Mouse (Mus musculus): ENCODE results near the gene Yod1.

The Yod1 gene

GRCm38 (mm10) chr1:130717291-130717871, at the start of gene Yod1:
Gene Yod1 (plus strand): TSS chr1:130717327.
- DNase-seq (ENCODE audit: low read depth, low spot score), result peak; percentile 91

DNA sequence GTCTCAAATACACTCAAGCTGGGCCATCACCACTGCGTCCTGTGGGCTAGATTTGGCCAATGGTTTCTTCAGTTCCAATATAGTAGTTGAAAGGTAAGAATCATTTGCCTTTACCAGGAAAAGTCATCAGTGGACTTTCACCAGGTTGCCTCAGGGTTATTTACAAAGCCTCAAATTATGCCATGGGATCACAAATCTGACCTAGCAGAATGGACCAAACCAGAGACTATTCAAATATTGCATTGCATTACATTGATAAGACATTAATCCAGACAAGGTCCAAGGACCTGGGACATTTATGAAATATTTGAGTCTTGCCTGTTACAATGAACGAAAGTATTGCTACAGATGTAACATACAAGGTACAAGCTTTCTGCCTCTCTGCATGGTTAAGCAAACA, 38.6 kb upstream of the Yod1 start:
- DNase-seq (ENCODE audit: low read depth, low spot score), result no peak

DNA sequence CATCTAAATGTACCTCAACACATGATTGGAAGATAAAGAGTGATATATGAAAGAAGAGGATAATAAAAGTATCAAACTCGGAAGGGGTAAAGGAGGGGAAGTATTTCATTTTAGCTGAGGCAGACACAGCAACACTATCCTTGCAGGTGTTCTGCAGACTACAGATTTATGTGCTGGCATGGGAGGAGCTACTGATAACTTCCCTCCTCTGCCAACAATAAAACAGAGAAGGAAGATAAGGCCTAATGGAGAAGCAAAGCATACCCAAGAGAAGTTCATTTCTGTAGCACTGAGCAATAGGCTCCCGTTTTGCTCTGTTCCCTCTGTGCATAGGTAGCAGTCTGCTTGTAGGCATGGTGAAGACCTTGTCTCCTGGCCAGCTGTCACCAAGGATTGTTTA, 36.1 kb upstream of the Yod1 start:
- DNase-seq (ENCODE audit: low read depth, low spot score), result no peak

GRCm38 (mm10) chr1:130681656-130682413, 35.3 kb upstream of the Yod1 start:
- peak; percentile 4 for DNase-seq (ENCODE audit: low read depth, low spot score)

DNA sequence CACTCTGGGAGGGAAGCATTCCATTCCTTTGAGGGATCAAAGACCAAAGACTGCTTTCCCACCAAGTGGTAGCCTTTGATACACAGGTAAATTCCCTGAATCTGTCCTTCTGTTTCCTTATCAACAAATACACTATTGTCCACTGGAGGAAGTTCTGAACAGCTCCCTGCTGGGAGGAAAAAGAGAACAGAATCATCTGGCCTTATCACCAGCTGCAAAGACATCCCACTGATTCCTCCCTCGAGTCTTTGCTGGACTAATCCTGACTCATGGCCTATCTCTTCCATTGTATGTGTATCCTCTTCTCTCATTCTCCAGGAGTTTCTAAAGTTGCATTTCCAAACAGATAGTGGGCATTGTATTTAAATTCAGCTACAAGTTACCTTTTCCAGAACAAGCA, 33.2 kb upstream of the Yod1 start:
- DNase-seq (ENCODE audit: low read depth, low spot score), result no peak

GRCm38 (mm10) chr1:130698601-130699000, 18.5 kb upstream of the Yod1 start:
- DNase-seq (ENCODE audit: low read depth, low spot score), result no peak

DNA sequence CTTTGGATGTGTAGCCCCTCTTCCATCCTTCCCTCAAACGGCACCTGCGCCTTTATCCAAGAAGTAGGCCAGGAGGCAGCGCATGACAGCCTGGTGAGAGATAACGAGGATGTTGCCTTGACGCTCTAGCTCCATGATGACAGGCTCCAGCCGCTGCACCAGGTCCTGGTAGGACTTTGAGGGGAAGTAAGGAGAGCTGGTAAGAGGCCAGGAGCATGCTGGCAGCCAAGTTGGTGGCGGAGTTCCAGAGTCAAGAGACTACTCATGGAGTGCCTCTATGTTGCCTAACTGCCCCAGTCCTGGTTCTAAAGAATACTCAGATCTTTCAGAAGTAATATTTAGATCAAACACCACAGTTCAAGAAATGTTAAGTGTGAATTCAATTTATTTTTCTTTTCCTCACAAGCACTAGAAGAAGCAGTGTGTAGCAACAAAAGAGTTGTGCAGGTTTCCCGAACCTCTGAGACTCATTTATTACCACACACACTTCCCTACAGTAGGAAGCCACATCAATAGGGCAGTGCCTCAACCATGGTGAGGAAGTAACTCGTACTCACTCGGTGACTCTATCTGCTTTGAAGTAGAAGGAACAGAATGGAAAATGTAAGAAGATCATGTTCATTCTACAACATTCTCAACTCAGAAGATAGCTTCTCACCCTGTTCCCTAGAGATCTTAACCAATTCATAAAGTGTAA, 17.0 kb upstream of the Yod1 start:
- DNase-seq (ENCODE audit: low read depth, low spot score), result no peak

DNA sequence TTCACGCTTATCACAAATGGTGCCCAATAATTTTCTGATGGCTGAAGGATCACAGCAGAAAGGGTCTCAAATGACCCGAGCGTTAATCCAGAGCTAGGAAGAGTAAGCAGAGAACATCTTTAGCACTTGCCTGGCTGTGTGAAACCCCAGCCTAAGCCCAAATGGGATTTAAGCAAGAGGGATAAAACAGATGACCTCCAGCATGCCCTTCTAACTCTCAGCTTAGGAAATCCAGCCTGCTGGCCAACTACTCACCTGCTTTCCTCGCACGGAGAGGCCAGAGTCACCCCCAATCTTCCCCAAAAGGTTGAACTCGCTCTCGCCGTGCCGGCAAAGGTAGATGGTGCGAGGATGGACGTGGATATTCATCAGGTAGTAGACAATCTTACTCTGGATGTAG, 15.2 kb upstream of the Yod1 start:
- no peak for DNase-seq (ENCODE audit: low read depth, low spot score)

GRCm38 (mm10) chr1:130703613-130704012, 13.5 kb upstream of the Yod1 start:
- no peak for DNase-seq (ENCODE audit: low read depth, low spot score)

GRCm38 (mm10) chr1:130710283-130711080, 6.6 kb upstream of the Yod1 start:
- DNase-seq (ENCODE audit: low read depth, low spot score), result no peak

DNA sequence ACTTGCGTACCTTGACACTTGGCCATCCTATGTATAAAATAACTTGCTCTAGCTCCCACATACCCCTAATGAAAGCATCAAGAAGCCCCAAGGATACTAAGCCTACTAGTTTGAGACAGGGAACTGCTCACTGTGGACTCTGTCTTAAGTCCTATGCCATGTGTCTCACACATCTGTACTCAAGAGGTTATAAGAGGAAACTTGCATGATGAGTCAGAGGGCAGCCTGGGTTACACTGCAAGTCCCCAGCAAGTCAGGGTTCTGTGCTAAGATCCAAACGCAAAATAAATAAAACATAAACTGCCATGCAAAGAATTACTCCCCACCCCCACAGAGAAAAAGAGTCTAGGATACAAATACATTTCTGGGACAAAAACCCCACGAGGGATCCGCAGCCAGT, 3.1 kb upstream of the Yod1 start:
- DNase-seq (ENCODE audit: low read depth, low spot score), result no peak

DNA sequence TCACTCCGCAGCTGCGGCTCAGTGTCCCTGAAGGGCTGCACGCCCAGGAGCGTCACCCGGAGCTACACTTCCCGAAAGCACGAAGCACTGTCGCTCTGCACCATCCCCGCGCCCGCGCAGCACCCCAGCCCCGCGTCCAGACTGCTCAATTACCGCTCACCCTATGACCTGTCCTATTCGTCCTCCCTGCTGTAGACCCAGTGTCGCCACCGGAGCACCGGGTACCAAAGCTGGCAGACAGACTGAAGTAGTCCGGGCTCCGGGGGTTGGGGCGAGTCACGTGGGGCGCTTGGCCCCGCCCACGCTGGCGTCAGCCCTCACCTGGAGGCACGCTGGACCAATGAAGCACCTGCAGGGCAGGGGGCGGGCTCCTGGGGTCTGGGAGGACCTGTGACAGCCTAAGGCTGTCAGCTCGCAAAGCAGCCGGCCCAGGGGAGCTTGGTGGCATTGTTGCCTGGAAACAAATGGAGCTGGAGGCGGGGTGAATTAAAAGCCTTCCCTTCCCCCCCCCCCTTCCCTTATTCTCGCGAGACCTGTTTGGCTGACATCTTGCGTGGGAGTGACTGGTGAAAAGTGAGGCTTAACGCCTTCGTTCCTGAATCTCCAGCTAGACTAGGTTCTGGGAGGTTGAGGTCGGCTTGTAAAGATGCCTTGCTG, 1.4 kb upstream of the Yod1 start, which contains the start of gene Gm29427:
Gm29427 (minus strand) TSS at position 239 of the 657 bp plus-strand sequence.
- DNase-seq (ENCODE audit: low read depth, low spot score), result peak; percentile 88

- DNase-seq (ENCODE audit: low read depth, low spot score), result no peak
Measured at GRCm38 (mm10) chr1:130716218-130716512, 962 bp upstream of the Yod1 start.

- DNase-seq (ENCODE audit: low read depth, low spot score), result peak; percentile 8
Measured at GRCm38 (mm10) chr1:130716513-130717290, 425 bp upstream of the Yod1 start.

DNA sequence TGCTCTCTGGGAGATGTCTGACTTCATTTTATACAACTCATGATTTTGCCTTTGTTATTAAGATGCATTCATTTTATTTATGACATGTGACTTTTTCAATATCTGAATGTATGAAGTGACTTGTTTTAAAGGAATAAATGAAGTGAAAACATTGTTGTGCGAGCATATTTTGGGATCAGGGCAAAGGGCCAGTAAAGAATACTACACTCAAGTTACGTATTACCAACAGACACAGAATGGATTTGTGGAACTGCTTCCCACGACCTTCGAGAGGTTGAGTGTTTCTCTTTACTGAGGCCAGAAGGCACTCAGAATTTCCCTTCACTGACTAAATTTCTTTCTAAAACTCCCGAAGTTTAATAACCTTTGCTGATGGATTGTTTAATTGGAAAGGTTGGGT, 7.1 kb downstream of the Yod1 start:
- no peak for DNase-seq (ENCODE audit: low read depth, low spot score)

DNA sequence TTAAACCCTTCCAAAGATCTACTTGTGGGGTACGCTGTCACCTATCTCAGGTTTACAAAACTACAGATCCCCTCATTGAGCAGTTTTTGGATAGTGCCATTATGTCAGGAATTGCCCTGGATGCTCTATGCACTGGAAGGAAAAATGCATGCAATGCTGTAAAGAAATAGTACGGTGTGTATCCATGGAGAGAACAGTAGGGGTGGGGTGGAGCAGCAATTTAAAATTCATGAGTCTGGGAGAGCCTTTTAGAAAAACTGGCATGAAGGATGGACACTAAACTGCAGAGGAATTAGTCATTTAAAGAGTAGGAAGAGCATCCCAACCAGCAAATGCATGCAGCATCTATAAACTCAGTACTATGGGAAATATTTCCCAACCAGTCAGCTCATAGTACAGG, 9.3 kb downstream of the Yod1 start:
- no peak for DNase-seq (ENCODE audit: low read depth, low spot score)

DNA sequence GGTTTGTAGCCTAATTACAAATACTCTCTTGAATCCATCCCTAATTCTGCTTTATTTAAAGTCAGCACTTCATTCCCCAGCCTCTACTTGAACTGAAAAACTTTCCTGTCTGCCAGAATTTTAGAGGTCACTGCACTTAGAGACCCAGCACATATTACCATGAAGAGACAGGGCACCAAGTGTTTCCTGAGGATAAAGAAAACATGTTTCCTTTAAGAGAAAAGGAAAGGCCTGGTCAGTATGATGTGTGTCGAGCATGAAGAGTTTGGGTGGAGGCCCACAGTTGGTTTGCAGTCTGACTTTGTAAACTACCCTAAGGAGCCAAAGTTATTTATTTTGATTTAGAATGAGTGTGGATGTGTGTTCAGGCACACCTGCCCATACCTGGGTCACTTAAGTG, 10.9 kb downstream of the Yod1 start:
- no peak for DNase-seq (ENCODE audit: low read depth, low spot score)

DNA sequence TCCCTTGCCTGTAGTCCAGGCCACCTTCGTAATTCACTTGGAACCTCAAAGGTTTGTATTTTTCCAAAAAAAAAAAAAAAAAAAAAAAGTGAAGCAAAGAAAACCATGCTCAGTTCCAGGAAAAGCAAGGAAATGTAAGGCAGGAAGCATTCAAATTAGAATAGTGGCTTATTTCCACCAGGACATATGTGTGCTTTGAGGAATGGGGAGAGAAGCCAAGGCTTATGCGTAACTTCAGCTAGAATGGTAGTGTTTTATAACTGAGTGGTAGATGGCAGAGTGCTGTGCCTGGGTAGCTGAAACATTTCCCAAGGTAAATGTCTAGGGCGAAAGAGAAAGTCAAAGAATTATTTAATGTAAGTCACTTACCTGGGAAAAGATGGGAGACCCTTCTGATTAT, 11.6 kb downstream of the Yod1 start:
- no peak for DNase-seq (ENCODE audit: low read depth, low spot score)

- DNase-seq (ENCODE audit: low read depth, low spot score), result no peak
Measured at GRCm38 (mm10) chr1:130729153-130729552, 12.0 kb downstream of the Yod1 start, which contains the start of gene Pfkfb2. Gene Pfkfb2 (minus strand): TSS chr1:130729253.

- peak; percentile 26 for DNase-seq (ENCODE audit: low read depth, low spot score)
Measured at GRCm38 (mm10) chr1:130731741-130732337, 14.7 kb downstream of the Yod1 start, which contains the start of gene AA986860. Gene AA986860 (plus strand): TSS chr1:130731976.
